Mouse (Mus musculus) ovary, adult 10 weeks (tissue): ENCODE results near the gene Alg10b. TPM values are rescaled to one million over a fixed set of nuclear protein-coding genes. Genes with fewer than 3 reads are reported as not detected.

Experiments used
- polyA plus RNA-seq: library from polyadenylated mRNA; stranded (reverse); fragments of 350-450 nt; fragmentation: Illumina TruSeq; extraction: RNeasy Lipid Tissue Mini Kit (QIAGEN cat#74804); gene quantifications from one replicate; pipeline ENCODE4 v1.2.3, GENCODE M21; 2014

Gene Alg10b
- polyA plus RNA-seq = 181 TPM

DNA sequence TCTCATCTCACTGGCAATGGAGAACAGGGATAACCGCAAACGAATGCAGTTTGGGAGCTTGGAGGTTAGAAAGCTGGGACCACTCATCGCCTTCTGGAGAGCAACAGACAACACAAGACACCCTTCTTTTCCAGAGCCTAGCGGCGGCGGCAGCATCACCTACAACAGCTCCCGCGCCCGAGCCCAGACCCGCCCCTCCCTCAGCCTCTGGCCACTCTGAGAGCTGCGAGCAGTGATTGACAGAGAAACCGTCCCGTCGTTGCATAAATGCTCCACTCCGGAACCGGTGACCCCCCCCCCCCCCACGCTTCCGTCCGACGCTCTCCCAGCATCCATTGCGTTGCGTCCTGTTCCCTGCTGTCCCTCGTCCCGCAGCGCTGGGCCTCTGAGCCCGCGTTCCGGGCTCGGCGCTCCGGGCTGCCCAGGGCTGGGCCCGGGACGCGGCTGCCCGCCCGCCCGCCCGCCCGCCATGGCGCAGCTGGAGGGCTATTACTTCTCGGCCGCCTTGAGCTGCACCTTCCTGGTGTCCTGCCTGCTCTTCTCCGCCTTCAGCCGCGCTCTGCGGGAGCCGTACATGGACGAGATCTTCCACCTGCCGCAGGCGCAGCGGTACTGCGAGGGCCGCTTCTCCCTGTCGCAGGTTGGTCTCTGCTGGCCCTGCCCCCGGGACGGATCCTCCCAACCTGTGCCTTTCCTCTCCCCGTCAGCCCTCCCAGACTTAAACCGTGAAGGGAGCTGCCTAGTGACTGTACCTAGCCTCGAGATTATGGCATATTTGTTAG, at the start of gene Alg10b:
Alg10b (plus strand) TSS at position 343 of the 782 bp plus-strand sequence.

